In genomic region chr4:133654070-133654469, GRCm38 (mm10) we compare ENCODE assay signal across 7 mouse cellular contexts. TPM values are rescaled to one million over a fixed set of nuclear protein-coding genes. Genes with fewer than 3 reads are reported as not detected.
DNase-seq lines count a peak whose midpoint lies in the region; ATAC-seq and TF ChIP-seq lines count a peak whose summit lies in the region.
"Not testable (repeated sequence)": the region's sequence is repeated elsewhere in the genome, so short reads cannot be mapped to it uniquely, and the experiment has no call there.

No protein-coding gene starts in this region.

- H3K9ac ChIP-seq in hindbrain, postnatal 0 days (replicated peaks; ENCODE audit: low read length); lung, postnatal 0 days (replicated peaks; ENCODE audit: low read depth): not testable (repeated sequence)

- not testable (repeated sequence) for H3K9me3 ChIP-seq in hindbrain, postnatal 0 days (ENCODE audit: low read length); lung, postnatal 0 days (ENCODE audit: low read length)

- ATAC-seq in Patski; hindbrain, postnatal 0 days; lung, postnatal 0 days: not testable (repeated sequence)

- 97% methylated on average over 5 of the region's 5 CpGs for WGBS in hindbrain, postnatal 0 days
- 94% methylated on average over 5 of the region's 5 CpGs for whole genome bisulfite sequencing in lung, postnatal 0 days

- not testable (repeated sequence) for H3K4me3 ChIP-seq in hindbrain, postnatal 0 days (ENCODE audit: low read length); layer of hippocampus, adult 2 months; lung, postnatal 0 days (ENCODE audit: low read depth, low read length)

- in situ Hi-C loops in Patski (cut with MboI; ENCODE audit: low pct_unique_long_range_greater_than_20kb) = not testable (repeated sequence)

- H3K4me1 ChIP-seq in hindbrain, postnatal 0 days (ENCODE audit: insufficient read depth, low read length); lung, postnatal 0 days (ENCODE audit: insufficient read depth, low read depth, low read length): not testable (repeated sequence)

- peak; percentile 11 for TF ChIP-seq CTCF in Patski (IDR thresholded peaks at IDR 0.05)
- TF ChIP-seq CTCF in hindbrain, postnatal 0 days (IDR thresholded peaks at IDR 0.05; ENCODE audit: low read depth) = 0 out of 2 replicates have a peak, but pooled peaks have one; percentile 3
- peak; percentile 21 for TF ChIP-seq CTCF in layer of hippocampus, adult 2 months (conservative IDR thresholded peaks at IDR 0.05)
- TF ChIP-seq CTCF in lung, postnatal 0 days (IDR thresholded peaks at IDR 0.05) = peak; percentile 12; the same call in 1 of the 2 replicates

- CTCF ChIA-PET in Patski (lab: Charles Lee) = not testable (repeated sequence)

- H3K27ac ChIP-seq in hindbrain, postnatal 0 days; layer of hippocampus, adult 2 months; lung, postnatal 0 days (ENCODE audit: low read length): not testable (repeated sequence)

- peak; percentile 33 for DNase-seq in A20 (ENCODE audit: low read depth, low spot score)
- DNase-seq in ES-CJ7 (ENCODE audit: low read depth, low spot score) = peak; percentile 68
- not testable (repeated sequence) for DNase-seq in Patski (ENCODE audit: low read depth, low spot score); hindbrain, postnatal 0 days (ENCODE audit: low spot score); layer of hippocampus, adult 2 months (ENCODE audit: low spot score in 2 of 2); lung, postnatal 0 days (ENCODE audit: low spot score)
- peak; percentile 71 for DNase-seq in ZHBTc4 (ENCODE audit: low read depth, low spot score)

- H3K4me2 ChIP-seq in hindbrain, postnatal 0 days (ENCODE audit: low read depth, low read length); lung, postnatal 0 days (replicated peaks; ENCODE audit: low read depth, low read length): not testable (repeated sequence)

- TF ChIP-seq EP300 in lung, postnatal 0 days (IDR thresholded peaks at IDR 0.05) = not testable (repeated sequence)

- H3K36me3 ChIP-seq in hindbrain, postnatal 0 days (ENCODE audit: insufficient read depth, low read length); lung, postnatal 0 days (ENCODE audit: insufficient read depth, low read length): not testable (repeated sequence)

- not testable (repeated sequence) for H3K27me3 ChIP-seq in Patski; hindbrain, postnatal 0 days (ENCODE audit: insufficient read depth, low read length); lung, postnatal 0 days (replicated peaks; ENCODE audit: insufficient read depth, low read length)

- POLR2A ChIA-PET in Patski (lab: Charles Lee) = interaction anchor here (0.6 kb wide), 1 partner anchor 169 kb away, joined by 3 read pairs; no protein-coding TSS in a partner anchor

RNA-seq across cellular contexts. Expression of gene Zdhhc18, which starts 4.1 kb away (rescaled TPM):
- polyA plus RNA-seq in Patski (2021) = 48.3 TPM
- 17.4 and 22.6 TPM in 2 replicates for total RNA-seq in hindbrain, postnatal 0 days (2014; rRNA removed)
- polyA plus RNA-seq in hindbrain, postnatal 0 days (2015; fragmentation: Nextera tagmentation; extraction: Ambion mirVana) = 8.2 and 10.2 TPM in 2 replicates
- 10 to 100 TPM; 37.1 to 38.0 TPM for total RNA-seq in layer of hippocampus, adult 2 months (2021)
- 5.8 and 9.4 TPM in 2 replicates for polyA plus RNA-seq in lung, postnatal 0 days (2015; fragmentation: Nextera tagmentation; extraction: Ambion mirVana)

RNA-seq across cellular contexts. Expression of gene Pigv, which starts 18.4 kb away (rescaled TPM):
- 6.9 TPM for polyA plus RNA-seq in Patski (2021)
- total RNA-seq in hindbrain, postnatal 0 days (2014; rRNA removed) = 11.3 and 13.4 TPM in 2 replicates
- polyA plus RNA-seq in hindbrain, postnatal 0 days (2015; fragmentation: Nextera tagmentation; extraction: Ambion mirVana) = 13.0 and 14.0 TPM in 2 replicates
- 1 to 10 TPM; 9.1 to 9.7 TPM for total RNA-seq in layer of hippocampus, adult 2 months (2021)
- 17.3 and 17.8 TPM in 2 replicates for polyA plus RNA-seq in lung, postnatal 0 days (2015; fragmentation: Nextera tagmentation; extraction: Ambion mirVana)

RNA-seq across cellular contexts. Expression of gene Sfn, which starts 52.1 kb away (rescaled TPM):
- 5.8 TPM for polyA plus RNA-seq in Patski (2021)
- 1.1 and 2.8 TPM in 2 replicates for total RNA-seq in hindbrain, postnatal 0 days (2014; rRNA removed)
- 1.2 and 1.4 TPM in 2 replicates for polyA plus RNA-seq in hindbrain, postnatal 0 days (2015; fragmentation: Nextera tagmentation; extraction: Ambion mirVana)
- total RNA-seq in layer of hippocampus, adult 2 months (2021) = 1 to 10 TPM; 1.6 to 1.8 TPM
- polyA plus RNA-seq in lung, postnatal 0 days (2015; fragmentation: Nextera tagmentation; extraction: Ambion mirVana) = 23.7 and 32.4 TPM in 2 replicates
